Mouse (Mus musculus): ENCODE results near the gene Gm29666. TPM values are rescaled to one million over a fixed set of nuclear protein-coding genes. Genes with fewer than 3 reads are reported as not detected.

Gm29666 gene
- polyA plus RNA-seq, 2 experiments, result 0.40 to 1.1 TPM

- H3K27me3 ChIP-seq (ENCODE audit: control insufficient read depth, insufficient read depth, low read length), result no peaks in the 10 kb centered on the region
- DNase-seq (ENCODE audit: low spot score) (no peak), ATAC-seq (ENCODE audit: low FRiP score, low read depth) (no peak)
- no peaks in the 10 kb centered on the region for H3K9me3 ChIP-seq (ENCODE audit: control insufficient read depth, low read length)
- no peaks in the 10 kb centered on the region for H3K36me3 ChIP-seq (ENCODE audit: control insufficient read depth, insufficient read depth, low read length)
- H3K4me2 ChIP-seq (replicated peaks; ENCODE audit: low read depth, low read length, severe bottlenecking), result no peak overlapping the region
- TF ChIP-seq POLR2A (IDR thresholded peaks at IDR 0.05; ENCODE audit: borderline replicate concordance, extremely low read depth, insufficient read depth, insufficient read length), result no peak
- no peak overlapping the region for H3K9ac ChIP-seq (ENCODE audit: low read depth, low read length, severe bottlenecking)
- WGBS, result 70% methylated on average over 3 of the region's 3 CpGs
- no peaks in the 10 kb centered on the region for H3K4me1 ChIP-seq (ENCODE audit: control insufficient read depth, insufficient read depth, low read length)
- H3K27ac ChIP-seq (replicated peaks; ENCODE audit: low read depth, low read length), result no peak overlapping the region
- H3K4me3 ChIP-seq (replicated peaks; ENCODE audit: low read length), result no peak overlapping the region
Measured at GRCm38 (mm10) chr15:84871802-84872201, 48.0 kb downstream of the Gm29666 start.

GRCm38 (mm10) chr15:84861911-84862310 lies 57.9 kb downstream of the Gm29666 start:
- H3K27me3 ChIP-seq (ENCODE audit: control insufficient read depth, insufficient read depth, low read length), result no peaks in the 10 kb centered on the region
- no peaks in the 10 kb centered on the region for H3K4me1 ChIP-seq (ENCODE audit: control insufficient read depth, insufficient read depth, low read length)
- H3K9ac ChIP-seq (ENCODE audit: low read depth, low read length, severe bottlenecking), result no peak overlapping the region
- WGBS, result 91% methylated on average over 8 of the region's 8 CpGs
- ATAC-seq (ENCODE audit: low FRiP score, low read depth) (no peak), DNase-seq (ENCODE audit: low spot score) (no peak)
- H3K9me3 ChIP-seq (ENCODE audit: control insufficient read depth, low read length), result no peaks in the 10 kb centered on the region
- TF ChIP-seq POLR2A (IDR thresholded peaks at IDR 0.05; ENCODE audit: borderline replicate concordance, extremely low read depth, insufficient read depth, insufficient read length), result no peak
- no peak overlapping the region for H3K27ac ChIP-seq (replicated peaks; ENCODE audit: low read depth, low read length)
- no peaks in the 10 kb centered on the region for H3K36me3 ChIP-seq (ENCODE audit: control insufficient read depth, insufficient read depth, low read length)
- H3K4me2 ChIP-seq (replicated peaks; ENCODE audit: low read depth, low read length, severe bottlenecking), result no peak overlapping the region
- H3K4me3 ChIP-seq (replicated peaks; ENCODE audit: low read length), result no peak overlapping the region

Small RNA genes within 50 kb of the gene (microRNA-seq; reads per million reads assigned to microRNA genes)
- gene Mir1249, result 17.4 reads per million, percentile 27 among the genes with 10 or more reads in this experiment

Other genes with a start within 250 kb of the Gm29666 start
- gene Arhgap8, start 200.0 kb downstream of the Gm29666 start, polyA plus RNA-seq (2012; rRNA removed), result 5.2 and 5.4 TPM in 2 replicates
- 7.0 and 8.2 TPM in 2 replicates for gene Arhgap8, start 200.0 kb downstream of the Gm29666 start, polyA plus RNA-seq (2014; fragmentation: Nextera tagmentation; extraction: Ambion mirVana)
- gene Phf21b, start 64.0 kb downstream of the Gm29666 start, polyA plus RNA-seq (2012; rRNA removed), result 6.9 and 10.0 TPM in 2 replicates
- gene Phf21b, start 64.0 kb downstream of the Gm29666 start, polyA plus RNA-seq (2014; fragmentation: Nextera tagmentation; extraction: Ambion mirVana), result 0.43 and 0.68 TPM in 2 replicates
- gene Nup50, start 3.4 kb upstream of the Gm29666 start, polyA plus RNA-seq (2012; rRNA removed), result 17.5 and 19.7 TPM in 2 replicates
- 29.1 and 31.2 TPM in 2 replicates for gene Nup50, start 3.4 kb upstream of the Gm29666 start, polyA plus RNA-seq (2014; fragmentation: Nextera tagmentation; extraction: Ambion mirVana)
- gene 5031439G07Rik, start 68.5 kb upstream of the Gm29666 start, polyA plus RNA-seq (2012; rRNA removed), result 21.8 and 25.5 TPM in 2 replicates
- 12.3 and 27.0 TPM in 2 replicates for gene 5031439G07Rik, start 68.5 kb upstream of the Gm29666 start, polyA plus RNA-seq (2014; fragmentation: Nextera tagmentation; extraction: Ambion mirVana)
- 0.06 and 0.08 TPM in 2 replicates for gene Upk3a, start 97.1 kb upstream of the Gm29666 start, polyA plus RNA-seq (2012; rRNA removed)
- gene Upk3a, start 97.1 kb upstream of the Gm29666 start, polyA plus RNA-seq (2014; fragmentation: Nextera tagmentation; extraction: Ambion mirVana), result not detected in 2 replicates
- gene Fam118a, start 108.9 kb upstream of the Gm29666 start, polyA plus RNA-seq (2012; rRNA removed), result 15.5 and 16.4 TPM in 2 replicates
- 21.7 and 23.1 TPM in 2 replicates for gene Fam118a, start 108.9 kb upstream of the Gm29666 start, polyA plus RNA-seq (2014; fragmentation: Nextera tagmentation; extraction: Ambion mirVana)
- 0.52 and 0.58 TPM in 2 replicates for gene Smc1b, start 211.9 kb upstream of the Gm29666 start, polyA plus RNA-seq (2012; rRNA removed)
- 0.23 and 0.72 TPM in 2 replicates for gene Smc1b, start 211.9 kb upstream of the Gm29666 start, polyA plus RNA-seq (2014; fragmentation: Nextera tagmentation; extraction: Ambion mirVana)
- 0.44 and 0.73 TPM in 2 replicates for gene Ribc2, start 212.0 kb upstream of the Gm29666 start, polyA plus RNA-seq (2012; rRNA removed)
- gene Ribc2, start 212.0 kb upstream of the Gm29666 start, polyA plus RNA-seq (2014; fragmentation: Nextera tagmentation; extraction: Ambion mirVana), result 0.62 and 0.72 TPM in 2 replicates

Data from limb, embryonic 14.5 days (tissue).